Mouse (Mus musculus) C2C12 (cell line): ENCODE measurements at regions not wholly inside any gene's neighbourhood (a gene's known extent, or its start where the extent isn't known, plus 50 kb on each side); places are given as distances from the start of the nearest gene placed in this dataset.

Experiments used
- CEBPB ChIP-seq: IDR thresholded peaks from one replicate; pipeline ENCODE4 v1.6.1; 2011; ENCODE audit warnings: low read depth, mild to moderate bottlenecking, control low read depth, moderate library complexity
- CTCF ChIP-seq: IDR thresholded peaks from one replicate; pipeline ENCODE4 v1.5.1; 2011; ENCODE audit not compliant: control insufficient read depth, insufficient read depth, insufficient read length
- FOSL1 ChIP-seq: IDR thresholded peaks from one replicate; pipeline ENCODE4 v1.8.0; 2011; ENCODE audit warnings: mild to moderate bottlenecking, low read length; ENCODE audit not compliant: poor library complexity, insufficient read depth, severe bottlenecking
- MAX ChIP-seq: IDR thresholded peaks from one replicate; pipeline ENCODE4 v1.6.1; 2011; ENCODE audit warnings: mild to moderate bottlenecking, control low read depth
- USF1 ChIP-seq: IDR thresholded peaks from one replicate; pipeline ENCODE4 v1.6.1; 2011; ENCODE audit warnings: low read depth, mild to moderate bottlenecking, control low read depth, moderate library complexity

- TF ChIP-seq MAX (no peak), CTCF (no peak), USF1 (no peak), FOSL1 (no peak), CEBPB (no peak)
Observed at GRCm38 (mm10) chr6:148551097-148551496, 106.9 kb upstream of the Tmtc1 start.
